Mouse (Mus musculus): Measurements from ENCODE around the gene Zfp72.

Gene Zfp72

GRCm38 (mm10) chr13:74390371-74390990 lies at the start of gene Zfp72:
Zfp72 (minus strand) TSS chr13:74390836.
- ATAC-seq (ENCODE audit: low TSS enrichment), result peak; percentile 100

GRCm38 (mm10) chr13:74439895-74440294 lies 49.3 kb upstream of the Zfp72 start:
- no peak for ATAC-seq (ENCODE audit: low TSS enrichment)

- no peak for ATAC-seq (ENCODE audit: low TSS enrichment)
Observed at GRCm38 (mm10) chr13:74399298-74399839, 8.7 kb upstream of the Zfp72 start, which contains the start of gene Ftl1-ps1. Ftl1-ps1 (plus strand) TSS chr13:74399694.

GRCm38 (mm10) chr13:74391156-74391555 lies 520 bp upstream of the Zfp72 start:
- ATAC-seq (ENCODE audit: low TSS enrichment), result no peak

GRCm38 (mm10) chr13:74389730-74390129 lies 906 bp downstream of the Zfp72 start:
- no peak for ATAC-seq (ENCODE audit: low TSS enrichment)

- no peak; the same call in 1 of the 2 replicates for ATAC-seq (ENCODE audit: low TSS enrichment)
Observed at GRCm38 (mm10) chr13:74382289-74382688, 8.3 kb downstream of the Zfp72 start.

- ATAC-seq (ENCODE audit: low TSS enrichment), result peak; percentile 83
Observed at GRCm38 (mm10) chr13:74381533-74382276, 8.9 kb downstream of the Zfp72 start.

- peak; percentile 47 for ATAC-seq (ENCODE audit: low TSS enrichment)
Observed at GRCm38 (mm10) chr13:74363859-74364235, 26.8 kb downstream of the Zfp72 start, which contains the start of gene Lrrc14b. Lrrc14b (minus strand) TSS chr13:74364005.

- peak; percentile 29 for ATAC-seq (ENCODE audit: low TSS enrichment)
Observed at GRCm38 (mm10) chr13:74363176-74363858, 27.3 kb downstream of the Zfp72 start.

- no peak for ATAC-seq (ENCODE audit: low TSS enrichment)
Observed at GRCm38 (mm10) chr13:74362218-74362617, 28.4 kb downstream of the Zfp72 start.

GRCm38 (mm10) chr13:74356491-74356890 lies 34.1 kb downstream of the Zfp72 start:
- peak; percentile 78 for ATAC-seq (ENCODE audit: low TSS enrichment)

- peak; percentile 42 for ATAC-seq (ENCODE audit: low TSS enrichment)
Observed at GRCm38 (mm10) chr13:74350435-74350906, 40.2 kb downstream of the Zfp72 start.

GRCm38 (mm10) chr13:74349566-74350434 lies 40.8 kb downstream of the Zfp72 start, which contains the start of the genes Sdha and Ccdc127:
Sdha (minus strand) TSS chr13:74350280.
Ccdc127 (plus strand) TSS chr13:74350309.
- ATAC-seq (ENCODE audit: low TSS enrichment), result peak; percentile 98

GRCm38 (mm10) chr13:74341036-74341435 lies 49.6 kb downstream of the Zfp72 start:
- ATAC-seq (ENCODE audit: low TSS enrichment), result peak; percentile 92

GRCm38 (mm10) chr13:74329321-74329720 lies 61.3 kb downstream of the Zfp72 start:
- no peak for ATAC-seq (ENCODE audit: low TSS enrichment)

Data from frontal cortex, adult (tissue).